Mouse (Mus musculus) liver, embryonic 16.5 days (tissue): ENCODE results near the gene Tdp2. TPM values are rescaled to one million over a fixed set of nuclear protein-coding genes. Genes with fewer than 3 reads are reported as not detected.

Experiments
- ATAC-seq: fragments of 200-750 bp; cut with Nextera tagmentation; 2 replicates; pipeline ENCODE4 v1.8.0; 2017; ENCODE audit warnings: low read depth, mild to moderate bottlenecking, moderate number of reproducible peaks, moderate library complexity
- H3K27ac ChIP-seq: fragments of 300-500 bp; sonication (generic); 2 replicates; pipeline ENCODE4 v1.5.1; 2014; ENCODE audit warnings: mild to moderate bottlenecking, low read length
- H3K27me3 ChIP-seq: fragments of 300-500 bp; sonication (generic); 2 replicates; pipeline ENCODE4 v1.6.1; 2014; ENCODE audit warnings: low read depth, low read length, mixed read lengths; ENCODE audit not compliant: control insufficient read depth, insufficient read depth
- H3K36me3 ChIP-seq: fragments of 300-500 bp; sonication (generic); 2 replicates; pipeline ENCODE4 v1.6.1; 2014; ENCODE audit warnings: mild to moderate bottlenecking; ENCODE audit not compliant: control insufficient read depth, insufficient read depth
- H3K4me1 ChIP-seq: fragments of 300-500 bp; sonication (generic); 2 replicates; pipeline ENCODE4 v1.6.1; 2014; ENCODE audit warnings: low read depth, low read length, mixed read lengths; ENCODE audit not compliant: control insufficient read depth
- H3K4me2 ChIP-seq: fragments of 300-500 bp; sonication (generic); 2 replicates; pipeline ENCODE4 v1.6.1; 2014; ENCODE audit warnings: low read depth, low read length, mixed read lengths
- H3K4me3 ChIP-seq: fragments of 300-500 bp; sonication (generic); 2 replicates; pipeline ENCODE4 v1.5.1; 2014; ENCODE audit warnings: low read depth, mild to moderate bottlenecking, low read length
- H3K9ac ChIP-seq: fragments of 300-500 bp; sonication (generic); 2 replicates; pipeline ENCODE4 v1.6.1; 2014; ENCODE audit warnings: low read depth, low read length
- H3K9me3 ChIP-seq: fragments of 300-500 bp; sonication (generic); replicated peaks from 2 replicates; pipeline ENCODE4 v1.6.1; 2016; ENCODE audit warnings: low read length; ENCODE audit not compliant: control insufficient read depth
- WGBS: fragments of 180-500 bp; shearing (Covaris S2); extraction: QIAGEN DNeasy Blood & Tissue Kit; methylation state at CpG from one replicate; pipeline ENCODE4 v1.1.7; 2014; ENCODE audit not compliant: insufficient replicate concordance; 5-methylcytosine and 5-hydroxymethylcytosine counted together
- polyA plus RNA-seq: library from polyadenylated mRNA; unstranded; fragments of >200 nt; fragmentation: Nextera tagmentation; extraction: Ambion mirVana; gene quantifications from 2 replicates; pipeline ENCODE4 v1.2.1, GENCODE M21; 2015

The Tdp2 gene
- polyA plus RNA-seq, 1 experiment from 2014 or later, result 19.6 TPM

DNA sequence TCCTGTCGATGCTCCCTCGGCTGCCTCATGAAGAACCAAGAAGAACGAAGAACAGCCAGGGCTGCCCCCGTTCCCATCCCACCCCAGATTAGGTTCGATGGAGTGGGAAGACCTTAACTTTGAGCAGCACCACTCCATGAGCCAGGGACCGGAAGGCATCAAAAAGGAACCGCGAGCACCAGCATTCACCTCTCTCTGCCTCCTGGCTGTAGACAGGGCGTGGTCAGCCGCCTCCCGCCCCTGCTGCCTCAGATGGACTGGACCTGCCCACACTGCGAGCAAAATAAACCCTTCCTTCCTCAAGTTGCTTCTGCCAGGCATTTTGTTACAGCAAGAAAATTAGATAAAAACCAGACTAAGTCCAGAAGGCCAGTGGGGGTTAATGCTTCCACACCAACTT is 29.6 kb downstream of the Tdp2 start:
- Histone ChIP-seq H3K4me2 (no peak overlapping the region), H3K27ac (no peak overlapping the region), H3K9me3 (no peaks in the 10 kb centered on the region), H3K4me1 (no peaks in the 10 kb centered on the region), H3K4me3 (no peak overlapping the region), H3K27me3 (no peaks in the 10 kb centered on the region), H3K36me3 (no peaks in the 10 kb centered on the region), H3K9ac (no peak overlapping the region)
- no peak for ATAC-seq
- WGBS, result 53% methylated on average over 12 of the region's 12 CpGs

DNA sequence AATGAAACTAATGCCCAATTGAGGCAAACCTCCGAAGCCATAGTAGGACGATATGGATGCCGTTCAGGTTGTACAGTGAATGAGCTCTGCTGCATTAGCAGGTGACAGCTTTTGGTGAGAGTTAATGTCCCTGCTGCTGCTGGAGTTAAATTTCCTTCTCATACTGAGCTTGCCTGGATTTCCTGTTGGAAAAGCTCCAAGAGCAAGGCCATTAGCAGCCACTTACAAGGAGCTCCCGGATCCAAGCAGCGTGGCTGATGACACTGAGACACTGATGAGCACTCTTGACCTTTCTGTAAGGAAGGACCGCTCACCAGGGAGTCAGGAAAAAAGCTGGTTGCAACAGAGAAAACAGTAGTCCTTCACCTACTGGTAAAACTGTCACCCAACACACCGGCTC is 30.5 kb downstream of the Tdp2 start:
- H3K9ac ChIP-seq, result no peak overlapping the region
- WGBS, result 69% methylated on average over 7 of the region's 7 CpGs
- H3K9me3 ChIP-seq, result no peaks in the 10 kb centered on the region
- H3K4me2 ChIP-seq, result no peak overlapping the region
- no peak for ATAC-seq
- H3K36me3 ChIP-seq, result no peaks in the 10 kb centered on the region
- no peak overlapping the region for H3K4me3 ChIP-seq
- H3K4me1 ChIP-seq, result peaks cover 5% of the 10 kb centered on the region; the same call in 1 of the 2 replicates
- no peaks in the 10 kb centered on the region for H3K27me3 ChIP-seq
- no peak overlapping the region for H3K27ac ChIP-seq

DNA sequence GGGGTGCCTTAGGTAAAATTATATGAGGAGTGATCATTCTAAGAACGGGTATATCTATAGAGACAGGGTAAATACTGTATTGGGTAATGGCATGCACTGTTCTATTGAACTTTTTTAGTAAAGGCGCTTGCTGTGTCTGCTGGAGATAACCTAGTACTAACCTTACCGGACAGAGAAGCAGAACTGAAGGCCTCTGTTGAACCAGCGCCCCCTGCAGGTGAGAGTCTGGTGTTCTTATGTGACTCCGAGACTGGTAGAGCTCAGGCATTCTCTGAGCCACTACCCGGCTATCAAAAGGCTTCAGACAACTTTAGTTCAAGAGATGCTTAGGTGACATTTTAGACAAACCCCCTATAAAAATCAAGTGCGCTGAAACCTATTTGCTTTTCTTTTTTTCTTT is 31.0 kb downstream of the Tdp2 start:
- H3K4me3 ChIP-seq, result no peak overlapping the region
- H3K27me3 ChIP-seq, result no peaks in the 10 kb centered on the region
- ATAC-seq, result 0 out of 2 replicates have a peak, but pooled peaks have one; percentile 37
- H3K4me1 ChIP-seq, result peaks cover 5% of the 10 kb centered on the region; the same call in 1 of the 2 replicates
- H3K27ac ChIP-seq, result no peak overlapping the region
- no peak overlapping the region for H3K4me2 ChIP-seq
- WGBS, result 46% methylated on average over 7 of the region's 7 CpGs
- no peaks in the 10 kb centered on the region for H3K9me3 ChIP-seq
- no peaks in the 10 kb centered on the region for H3K36me3 ChIP-seq
- H3K9ac ChIP-seq, result no peak overlapping the region

DNA sequence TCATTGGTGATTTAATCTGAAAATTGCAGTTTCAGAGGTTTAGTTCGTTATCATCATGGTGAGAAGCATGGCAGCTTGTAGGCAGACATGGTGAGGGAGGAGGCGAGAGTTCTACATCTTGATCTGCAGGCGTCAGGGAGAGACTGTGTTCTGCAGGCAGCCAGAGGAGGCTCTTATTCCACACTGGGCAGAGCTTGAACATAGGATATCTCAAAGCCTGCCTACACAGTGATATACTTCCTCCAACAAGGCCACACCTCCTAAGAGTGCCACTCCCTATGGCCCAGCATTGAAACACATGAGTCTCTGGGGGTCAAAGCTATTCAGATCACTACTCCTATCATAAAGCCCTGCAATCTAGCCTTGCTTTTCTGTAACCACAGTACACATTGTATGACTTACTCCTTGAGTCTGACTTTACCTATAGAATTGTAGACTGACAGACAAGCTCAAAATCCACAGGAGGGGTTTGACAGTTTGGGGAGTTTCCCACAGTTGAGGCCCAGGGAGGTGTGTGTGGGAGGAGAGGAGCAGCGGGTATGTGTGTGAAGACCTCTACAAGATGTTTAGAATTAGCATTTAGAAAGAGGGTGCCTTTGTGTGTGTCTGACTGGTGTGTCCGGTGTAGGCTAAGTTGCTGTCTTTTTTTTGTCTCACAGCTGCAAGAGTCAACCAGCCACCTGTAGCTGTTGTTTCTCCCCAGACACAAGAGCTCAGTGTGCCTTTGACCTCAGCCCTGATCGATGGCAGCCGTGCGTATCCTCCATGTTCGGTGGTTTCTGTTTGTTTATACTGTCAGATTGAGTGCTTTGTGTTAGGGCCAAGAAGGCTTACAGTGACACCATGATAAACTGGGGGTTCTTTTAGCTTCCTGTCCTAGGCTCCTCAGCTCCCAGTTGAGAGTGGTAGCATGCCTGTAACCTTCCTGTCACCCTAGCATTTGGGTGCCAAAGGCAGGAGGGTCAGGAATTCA is 35.2 kb downstream of the Tdp2 start:
- no peak overlapping the region for H3K27ac ChIP-seq
- H3K9ac ChIP-seq, result no peak overlapping the region
- no peaks in the 10 kb centered on the region for H3K36me3 ChIP-seq
- no peaks in the 10 kb centered on the region for H3K9me3 ChIP-seq
- H3K4me3 ChIP-seq, result no peak overlapping the region
- no peaks in the 10 kb centered on the region for H3K27me3 ChIP-seq
- peak; percentile 45; the same call in 1 of the 2 replicates for ATAC-seq
- H3K4me1 ChIP-seq, result peaks cover 5% of the 10 kb centered on the region; the same call in 1 of the 2 replicates
- 64% methylated on average over 9 of the region's 9 CpGs for WGBS
- H3K4me2 ChIP-seq, result no peak overlapping the region

DNA sequence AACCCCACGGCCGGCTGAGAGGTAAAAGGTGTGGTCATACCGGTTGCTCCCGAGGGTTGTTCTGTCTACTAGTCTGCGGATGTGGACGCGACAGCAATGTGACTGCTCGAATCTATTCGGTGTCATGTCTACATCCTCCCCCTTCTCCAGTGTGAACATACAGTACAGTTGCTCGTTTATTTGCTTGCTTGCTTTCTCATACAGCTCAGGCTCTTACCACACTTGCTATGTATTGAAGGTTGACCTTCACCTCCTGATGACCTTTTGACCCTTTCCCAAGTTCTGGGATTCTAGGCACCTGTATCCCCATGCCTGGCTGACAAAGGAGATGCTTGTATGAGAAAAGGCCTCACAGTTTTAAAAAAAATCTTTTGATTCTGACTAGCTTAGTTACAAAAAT is 36.3 kb downstream of the Tdp2 start:
- Histone ChIP-seq H3K36me3 (no peaks in the 10 kb centered on the region), H3K4me3 (no peak overlapping the region), H3K4me2 (no peak overlapping the region), H3K27me3 (no peaks in the 10 kb centered on the region), H3K4me1 (peaks cover 5% of the 10 kb centered on the region; the same call in 1 of the 2 replicates), H3K27ac (no peak overlapping the region), H3K9me3 (no peaks in the 10 kb centered on the region), H3K9ac (no peak overlapping the region)
- 61% methylated on average over 10 of the region's 10 CpGs for WGBS
- peak; percentile 37 for ATAC-seq

DNA sequence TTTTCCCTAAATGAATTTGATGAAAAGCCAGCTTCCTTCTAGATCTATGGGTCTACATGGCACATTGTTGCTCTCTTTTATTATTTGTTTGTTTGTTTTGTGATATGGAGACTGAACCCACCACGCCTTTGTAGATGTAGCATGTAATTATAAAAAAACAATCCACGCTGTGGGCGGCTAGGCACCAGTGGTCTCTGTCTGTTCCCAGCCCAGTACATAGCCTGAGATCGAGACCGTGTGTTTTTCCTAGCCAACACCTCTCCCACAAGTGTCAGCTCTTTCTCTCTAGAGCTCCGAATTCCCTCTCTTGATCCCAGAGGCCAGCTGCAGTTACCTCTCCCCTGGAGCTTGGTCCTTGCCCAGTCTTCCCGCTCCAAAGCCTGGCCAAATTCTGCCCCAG is 36.8 kb downstream of the Tdp2 start:
- H3K27me3 ChIP-seq, result no peaks in the 10 kb centered on the region
- H3K4me2 ChIP-seq, result no peak overlapping the region
- H3K9ac ChIP-seq, result no peak overlapping the region
- H3K36me3 ChIP-seq, result no peaks in the 10 kb centered on the region
- peaks cover 5% of the 10 kb centered on the region; the same call in 1 of the 2 replicates for H3K4me1 ChIP-seq
- H3K9me3 ChIP-seq, result no peaks in the 10 kb centered on the region
- H3K27ac ChIP-seq, result no peak overlapping the region
- no peak overlapping the region for H3K4me3 ChIP-seq
- WGBS, result 63% methylated on average over 7 of the region's 7 CpGs
- ATAC-seq, result no peak

DNA sequence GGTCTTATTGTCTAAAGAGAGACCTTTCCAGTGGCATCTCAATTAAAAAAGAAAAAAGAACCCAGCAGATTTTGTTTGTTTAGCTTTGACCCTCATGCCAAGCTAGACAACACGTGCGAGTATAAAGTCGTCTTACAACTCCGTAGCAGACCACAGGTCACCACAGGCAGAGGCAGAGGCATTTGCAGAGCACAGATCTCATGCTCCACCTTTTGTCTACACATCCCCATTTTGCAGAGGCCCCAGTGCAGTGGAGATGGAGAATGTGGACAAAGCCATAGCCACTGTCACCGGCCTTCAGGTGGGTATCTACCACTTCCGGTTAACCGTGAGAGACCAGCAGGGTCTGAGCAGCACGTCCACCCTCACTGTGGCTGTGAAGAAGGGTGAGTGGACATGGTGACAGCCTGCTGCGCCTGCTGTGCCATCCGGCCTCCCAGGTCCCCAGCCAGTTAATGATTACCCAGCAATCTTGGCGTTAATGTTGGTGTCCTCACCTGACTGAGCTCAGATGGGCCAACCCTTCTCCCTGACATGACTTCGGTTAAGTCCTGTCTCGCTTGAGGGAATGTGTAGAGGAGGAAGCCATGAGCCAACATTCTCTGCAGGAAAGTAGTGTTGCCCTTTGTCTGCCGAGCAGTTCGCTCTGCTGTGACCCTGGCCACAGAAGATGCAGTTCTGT is 48.0 kb downstream of the Tdp2 start:
- no peak overlapping the region for H3K4me3 ChIP-seq
- no peak overlapping the region for H3K4me2 ChIP-seq
- ATAC-seq, result peak; percentile 65
- no peaks in the 10 kb centered on the region for H3K9me3 ChIP-seq
- no peak overlapping the region for H3K9ac ChIP-seq
- no peaks in the 10 kb centered on the region for H3K36me3 ChIP-seq
- no peaks in the 10 kb centered on the region for H3K4me1 ChIP-seq
- H3K27me3 ChIP-seq, result no peaks in the 10 kb centered on the region
- 58% methylated on average over 15 of the region's 15 CpGs for WGBS
- no peak overlapping the region for H3K27ac ChIP-seq

DNA sequence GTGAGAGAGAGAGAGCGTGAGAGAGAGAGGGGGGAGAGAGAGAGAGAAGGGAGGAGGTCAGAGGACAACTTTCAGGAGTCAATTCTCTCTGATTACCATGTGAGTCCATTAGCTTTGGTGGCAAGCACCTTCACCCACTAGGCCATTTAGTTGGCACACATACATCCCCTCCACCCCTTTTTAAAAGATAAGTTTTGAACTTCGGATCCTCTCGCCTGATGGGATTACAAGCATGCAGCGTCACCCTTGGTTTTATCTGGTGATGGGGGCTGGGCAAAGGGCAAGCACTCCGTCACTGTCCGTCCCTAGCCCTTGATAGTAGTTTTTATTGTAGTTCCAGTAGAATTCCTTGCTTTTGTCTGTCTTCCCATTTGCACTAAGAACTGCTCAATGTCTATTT is 48.7 kb downstream of the Tdp2 start:
- Histone ChIP-seq H3K36me3 (no peaks in the 10 kb centered on the region), H3K27ac (no peak overlapping the region)

DNA sequence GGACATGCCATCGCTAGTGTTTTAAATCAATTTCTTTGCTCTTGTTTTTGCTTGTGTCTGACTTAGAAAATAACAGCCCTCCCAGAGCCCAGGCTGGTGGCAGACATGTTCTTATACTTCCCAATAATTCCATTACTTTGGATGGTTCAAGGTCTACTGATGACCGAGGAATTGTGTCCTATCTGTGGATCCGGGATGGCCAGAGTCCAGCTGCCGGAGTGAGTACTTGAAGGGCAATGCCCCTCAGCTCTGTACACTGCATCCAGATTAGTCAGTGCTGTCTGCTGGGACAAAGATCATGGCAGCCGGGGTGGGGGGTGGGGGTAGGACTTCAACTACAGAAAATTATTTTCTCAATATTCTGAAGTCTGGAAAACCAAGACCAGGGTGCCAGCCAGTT is 49.2 kb downstream of the Tdp2 start:
- no peak overlapping the region for H3K27ac ChIP-seq

More for the DNA sequence above, 48.7 kb downstream of the Tdp2 start:
- Histone ChIP-seq H3K9ac (no peak overlapping the region), H3K4me1 (no peaks in the 10 kb centered on the region), H3K9me3 (no peaks in the 10 kb centered on the region), H3K4me2 (no peak overlapping the region), H3K4me3 (no peak overlapping the region), H3K27me3 (no peaks in the 10 kb centered on the region)
- no peak for ATAC-seq
- 52% methylated on average over 6 of the region's 6 CpGs for WGBS

More for the DNA sequence above, 49.2 kb downstream of the Tdp2 start:
- H3K4me1 ChIP-seq, result no peaks in the 10 kb centered on the region
- H3K27me3 ChIP-seq, result no peaks in the 10 kb centered on the region
- WGBS, result 58% methylated on average over 5 of the region's 5 CpGs
- H3K9me3 ChIP-seq, result no peaks in the 10 kb centered on the region
- ATAC-seq, result 0 out of 2 replicates have a peak, but pooled peaks have one; percentile 39
- H3K4me3 ChIP-seq, result no peak overlapping the region
- no peak overlapping the region for H3K4me2 ChIP-seq
- H3K36me3 ChIP-seq, result no peaks in the 10 kb centered on the region
- H3K9ac ChIP-seq, result no peak overlapping the region
